Mouse (Mus musculus) embryonic facial prominence, embryonic 10.5 days (tissue): ENCODE measurements around the gene Gm5127. TPM values are rescaled to one million over a fixed set of nuclear protein-coding genes. Genes with fewer than 3 reads are reported as not detected.

Source experiments
- DNase-seq: peaks from one replicate; pipeline ENCODE4 v3.0.0-alpha.2; 2017; ENCODE audit warnings: low spot score
- H3K27ac ChIP-seq: fragments of 300-500 bp; sonication (generic); replicated peaks from 2 replicates; pipeline ENCODE4 v1.5.1; 2016; ENCODE audit warnings: mild to moderate bottlenecking
- H3K27me3 ChIP-seq: fragments of 300-500 bp; sonication (generic); replicated peaks from 2 replicates; pipeline ENCODE4 v1.6.1; 2016; ENCODE audit warnings: low read depth, mild to moderate bottlenecking; ENCODE audit not compliant: poor library complexity, severe bottlenecking
- H3K36me3 ChIP-seq: fragments of 300-500 bp; sonication (generic); replicated peaks from 2 replicates; pipeline ENCODE4 v1.6.1; 2016; ENCODE audit warnings: mild to moderate bottlenecking, moderate library complexity
- H3K4me1 ChIP-seq: fragments of 300-500 bp; sonication (generic); 2 replicates; pipeline ENCODE4 v1.6.1; 2016
- H3K4me3 ChIP-seq: fragments of 300-500 bp; sonication (generic); 2 replicates; pipeline ENCODE4 v1.5.1; 2016; ENCODE audit warnings: mild to moderate bottlenecking, moderate library complexity
- H3K9me3 ChIP-seq: fragments of 300-500 bp; sonication (generic); 2 replicates; pipeline ENCODE4 v1.6.1; 2016; ENCODE audit warnings: mild to moderate bottlenecking
- WGBS: fragments of 180-500 bp; shearing (Covaris S2); methylation state at CpG from one replicate; pipeline ENCODE4 v1.1.7; 2016; 5-methylcytosine and 5-hydroxymethylcytosine counted together
- microRNA-seq: library from miRNA; unstranded; fragments of <30 nt; microRNA quantifications from one replicate; pipeline ENCODE4, GENCODE M21; 2017
- polyA plus RNA-seq: library from polyadenylated mRNA; unstranded; fragments of >200 nt; fragmentation: Nextera tagmentation; extraction: Ambion mirVana; gene quantifications from 2 replicates; pipeline ENCODE4 v1.2.1, GENCODE M21; 2016

Gene Gm5127
- polyA plus RNA-seq, 1 experiment from 2014 or later: 4.3 TPM

DNA sequence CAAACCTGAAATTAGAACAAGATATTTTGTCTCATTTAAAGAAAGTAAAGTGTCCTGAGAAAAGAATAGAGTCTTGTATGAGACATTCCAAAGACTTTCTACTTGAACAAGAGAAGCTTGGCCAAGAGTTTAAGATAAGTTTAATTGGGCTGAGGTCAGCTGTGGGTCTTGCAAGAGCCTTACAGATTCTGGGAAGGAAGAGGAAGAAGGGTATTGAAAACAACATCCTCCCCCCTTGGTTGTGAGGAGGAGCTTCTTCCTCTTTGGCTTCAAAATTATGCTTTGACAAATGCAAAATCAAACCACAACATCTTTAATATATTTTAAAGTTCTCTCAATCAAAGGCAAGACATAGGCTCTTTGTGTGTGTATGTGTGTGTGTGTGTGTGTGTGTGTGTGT is 50.6 kb downstream of the Gm5127 start:
- H3K9me3 ChIP-seq: no peaks in the 10 kb centered on the region
- peaks cover 14% of the 10 kb centered on the region for H3K27me3 ChIP-seq
- no peak overlapping the region for H3K4me3 ChIP-seq
- H3K36me3 ChIP-seq: no peaks in the 10 kb centered on the region
- H3K27ac ChIP-seq: no peak overlapping the region
- DNase-seq: no peak
- H3K4me1 ChIP-seq: no peaks in the 10 kb centered on the region

DNA sequence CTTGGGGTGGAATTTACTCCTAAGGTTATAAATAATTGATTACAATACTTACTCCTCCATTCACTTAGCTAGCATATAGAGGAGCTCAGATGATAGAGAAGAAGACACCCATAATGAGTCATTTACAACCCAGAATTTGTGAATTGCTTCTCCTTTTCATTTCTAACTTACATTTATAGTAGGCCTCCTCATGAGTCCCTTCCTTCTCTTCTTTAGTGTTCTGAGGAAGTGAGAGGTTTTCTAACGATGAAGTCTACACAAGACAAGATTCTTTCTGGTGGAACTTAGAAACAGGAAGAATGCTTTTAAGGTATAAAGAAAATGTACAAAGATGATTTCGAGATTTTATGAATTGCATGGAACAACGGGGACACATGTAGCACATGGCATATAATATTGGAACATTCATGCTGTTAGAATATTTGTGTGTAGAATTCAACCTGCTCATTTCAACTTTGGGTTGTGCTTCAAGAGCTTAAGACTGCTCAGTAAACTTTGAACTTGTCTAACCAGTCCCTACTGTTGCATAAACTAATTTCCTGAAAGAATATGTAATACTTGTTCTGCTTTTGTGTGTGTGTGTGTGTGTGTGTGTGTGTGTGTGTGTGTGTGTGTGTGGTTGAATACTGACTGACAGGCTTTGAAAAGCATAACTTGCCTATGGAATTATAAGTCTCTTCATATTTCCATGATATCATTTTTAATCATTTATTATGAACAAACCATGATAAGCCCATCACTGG is 52.0 kb downstream of the Gm5127 start:
- no peak for DNase-seq
- 82% methylated on average over 3 of the region's 3 CpGs for WGBS
- no peaks in the 10 kb centered on the region for H3K9me3 ChIP-seq
- H3K4me1 ChIP-seq: no peaks in the 10 kb centered on the region
- H3K4me3 ChIP-seq: no peak overlapping the region
- no peaks in the 10 kb centered on the region for H3K36me3 ChIP-seq
- H3K27me3 ChIP-seq: peaks cover 14% of the 10 kb centered on the region
- H3K27ac ChIP-seq: no peak overlapping the region

DNA sequence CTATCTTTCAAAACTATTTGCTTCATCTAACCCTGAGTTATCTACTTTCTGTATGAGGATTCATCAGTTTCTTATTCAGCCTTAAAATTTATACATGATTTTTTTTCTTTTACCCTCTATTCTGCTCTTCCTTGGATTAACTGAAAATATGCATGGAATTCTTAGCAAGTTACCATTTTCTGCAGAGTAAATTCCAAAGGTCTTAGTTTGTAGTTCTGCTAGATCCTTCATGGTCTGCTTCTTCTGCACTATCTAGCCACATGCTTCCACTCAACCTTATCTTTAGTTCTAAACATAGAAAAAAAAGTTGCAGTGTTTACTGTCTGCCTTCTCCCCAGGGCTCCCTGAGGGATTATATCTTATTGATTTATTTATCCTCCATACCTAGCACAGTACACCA is 79.1 kb downstream of the Gm5127 start:
- 0 out of 2 replicates have a peak, but pooled peaks cover 4% of the 10 kb centered on the region for H3K27me3 ChIP-seq
- H3K36me3 ChIP-seq: no peaks in the 10 kb centered on the region
- H3K27ac ChIP-seq: no peak overlapping the region
- no peak overlapping the region for H3K4me3 ChIP-seq
- no peaks in the 10 kb centered on the region for H3K4me1 ChIP-seq
- no peak for DNase-seq
- H3K9me3 ChIP-seq: no peaks in the 10 kb centered on the region

- H3K36me3 ChIP-seq: no peaks in the 10 kb centered on the region
- no peaks in the 10 kb centered on the region for H3K4me1 ChIP-seq
- no peak for DNase-seq
- H3K27me3 ChIP-seq: 0 out of 2 replicates have a peak, but pooled peaks cover 4% of the 10 kb centered on the region
- WGBS: 87% methylated on average over 3 of the region's 3 CpGs
- H3K9me3 ChIP-seq: no peaks in the 10 kb centered on the region
- H3K27ac ChIP-seq: no peak overlapping the region
- no peak overlapping the region for H3K4me3 ChIP-seq
Observed at GRCm38 (mm10) chrX:106704590-106704989, 121.6 kb downstream of the Gm5127 start.

- Histone ChIP-seq H3K4me3 (no peak overlapping the region), H3K9me3 (no peaks in the 10 kb centered on the region), H3K27ac (no peak overlapping the region), H3K27me3 (no peaks in the 10 kb centered on the region), H3K4me1 (no peaks in the 10 kb centered on the region), H3K36me3 (no peaks in the 10 kb centered on the region)
- 38% methylated on average over 2 of the region's 2 CpGs for WGBS
- no peak for DNase-seq
Observed at GRCm38 (mm10) chrX:106717160-106717559, 134.2 kb downstream of the Gm5127 start.

- no peaks in the 10 kb centered on the region for H3K9me3 ChIP-seq
- H3K4me3 ChIP-seq: no peak overlapping the region
- no peak for DNase-seq
- no peak overlapping the region for H3K27ac ChIP-seq
- no peaks in the 10 kb centered on the region for H3K4me1 ChIP-seq
- H3K36me3 ChIP-seq: no peaks in the 10 kb centered on the region
- peaks cover 5% of the 10 kb centered on the region; the same call in 1 of the 2 replicates for H3K27me3 ChIP-seq
Observed at GRCm38 (mm10) chrX:106742241-106742640, 159.3 kb downstream of the Gm5127 start.

DNA sequence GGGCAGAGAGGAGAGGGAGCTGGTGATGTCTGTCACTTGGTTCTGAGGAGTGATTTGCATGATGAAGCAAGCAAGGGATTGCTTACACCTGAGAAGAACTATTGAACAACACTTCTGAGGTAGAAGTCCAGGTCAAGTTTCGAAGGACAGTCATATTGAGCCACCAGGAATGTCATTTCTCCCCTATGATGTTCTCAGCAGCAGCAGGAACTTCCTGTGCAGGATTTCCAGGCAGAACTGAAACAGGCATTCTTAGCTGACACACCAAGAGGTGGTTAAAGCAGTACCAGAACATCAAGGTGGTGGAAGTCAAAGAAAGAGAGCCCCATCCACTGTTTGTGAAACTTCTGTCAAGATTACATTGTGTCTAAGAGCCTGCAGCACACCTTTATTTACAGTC is 172.3 kb downstream of the Gm5127 start:
- Histone ChIP-seq H3K4me1 (no peaks in the 10 kb centered on the region), H3K9me3 (no peaks in the 10 kb centered on the region), H3K27me3 (no peaks in the 10 kb centered on the region; the same call in 1 of the 2 replicates), H3K27ac (no peak overlapping the region), H3K4me3 (no peak overlapping the region), H3K36me3 (no peaks in the 10 kb centered on the region)
- WGBS: 70% methylated on average over 1 of the region's 1 CpGs
- no peak for DNase-seq

Small RNAs within 50 kb of the gene (microRNA-seq; reads per million reads assigned to microRNA genes)
- not detected for gene Gm22102

Other genes starting within 250 kb of the Gm5127 start
- gene Fndc3c1, start 97.8 kb upstream of the Gm5127 start, polyA plus RNA-seq: 110 and 140 TPM in 2 replicates
- 1.7 and 2.1 TPM in 2 replicates for gene Cysltr1, start 20.5 kb downstream of the Gm5127 start, polyA plus RNA-seq